Mouse (Mus musculus): Measurements from ENCODE around the gene Dnal1.

DNA sequence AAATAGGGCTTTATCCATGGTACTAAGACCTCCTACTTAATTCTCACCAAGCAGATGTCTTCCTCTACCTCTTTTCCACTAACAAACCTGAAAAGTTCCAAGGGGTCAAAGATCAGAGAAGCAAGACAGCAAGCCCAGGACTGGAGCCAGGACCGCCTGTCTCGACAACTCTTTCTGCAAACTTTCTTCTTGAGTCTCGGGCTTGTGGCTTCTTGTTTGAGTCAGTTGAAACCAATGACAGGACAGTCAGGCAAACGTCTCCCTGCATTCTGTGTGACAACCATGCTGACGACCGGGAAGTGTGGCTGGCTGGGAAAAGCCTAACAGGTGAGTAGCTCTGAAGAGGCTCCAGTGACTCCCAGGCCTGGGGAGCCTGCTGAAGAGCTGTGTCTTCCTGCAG lies 71.4 kb downstream of the Dnal1 start:
- TF ChIP-seq CTCF (IDR thresholded peaks at IDR 0.05; ENCODE audit: insufficient read depth, low read length) (no peak), POLR2A (IDR thresholded peaks at IDR 0.05; ENCODE audit: borderline replicate concordance, extremely low read depth, low read depth, low read length) (no peak)

All from lung, adult 2 months (tissue).